Mouse (Mus musculus) liver, adult 2 months (tissue): Measurements from ENCODE around the gene Ptp4a2. TPM values are rescaled to one million over a fixed set of nuclear protein-coding genes. Genes with fewer than 3 reads are reported as not detected.
A peak's percentile ranks its signal among the peaks of the same experiment; 100 is the strongest.
"Not testable (repeated sequence)": the region's sequence is repeated elsewhere in the genome, so short reads cannot be mapped to it uniquely, and the experiment has no call there.

Experiments used
- DNase-seq: peaks from one replicate; pipeline ENCODE4 v3.0.0-alpha.2; 2011; ENCODE audit warnings: low read depth, low spot score; ENCODE audit errors: extremely low read depth
- H3K27ac ChIP-seq: fragments of 200-500 bp; replicated peaks from 2 replicates; pipeline ENCODE4 v1.5.1; 2012; ENCODE audit warnings: low read depth, mild to moderate bottlenecking, control low read depth, inconsistent platforms, low read length; ENCODE audit not compliant: insufficient read depth
- H3K27me3 ChIP-seq: fragments of 200-500 bp; 2 replicates; pipeline ENCODE4 v1.6.1; 2012; ENCODE audit warnings: mild to moderate bottlenecking, moderate library complexity, low read length, inconsistent platforms; ENCODE audit not compliant: control insufficient read depth, insufficient read depth
- H3K36me3 ChIP-seq: fragments of 200-500 bp; 2 replicates; pipeline ENCODE4 v1.6.1; 2012; ENCODE audit warnings: low read length, inconsistent platforms; ENCODE audit not compliant: control insufficient read depth, insufficient read depth
- H3K4me1 ChIP-seq: fragments of 200-500 bp; 2 replicates; pipeline ENCODE4 v1.6.1; 2011; ENCODE audit warnings: low read length; ENCODE audit not compliant: control insufficient read depth, insufficient read depth
- H3K4me3 ChIP-seq: fragments of 200-500 bp; 2 replicates; pipeline ENCODE4 v1.5.1; 2011; ENCODE audit warnings: low read depth, mild to moderate bottlenecking, control low read depth, low read length, moderate library complexity; ENCODE audit not compliant: insufficient read depth
- H3K79me2 ChIP-seq: fragments of 200-500 bp; 2 replicates; pipeline ENCODE4 v1.6.1; 2012; ENCODE audit warnings: inconsistent platforms, mild to moderate bottlenecking, low read length, moderate library complexity; ENCODE audit not compliant: control insufficient read depth, insufficient read depth
- H3K9ac ChIP-seq: fragments of 200-500 bp; 2 replicates; pipeline ENCODE4 v1.6.1; 2012; ENCODE audit warnings: low read depth, mild to moderate bottlenecking, control low read depth, inconsistent platforms, low read length
- CTCF ChIP-seq: fragments of 200-500 bp; IDR thresholded peaks from 2 replicates; pipeline ENCODE4 v1.5.1; 2011; ENCODE audit warnings: low read depth, low read length, control low read depth
- POLR2A ChIP-seq: fragments of 200-500 bp; IDR thresholded peaks from 2 replicates; pipeline ENCODE4 v1.6.1; 2011; ENCODE audit warnings: low read length, control low read depth; ENCODE audit not compliant: insufficient read depth; ENCODE audit errors: extremely low read depth
- WGBS: fragments of 180-500 bp; shearing (Covaris S2); methylation state at CpG from one replicate; pipeline ENCODE4 v1.1.7; 2018; 5-methylcytosine and 5-hydroxymethylcytosine counted together
- polyA plus RNA-seq: library from polyadenylated mRNA; depleted of rRNA; stranded (reverse); fragments of >200 nt; gene quantifications from 2 replicates; pipeline ENCODE4 v1.2.3, GENCODE M21; 2012; rRNA removed
- total RNA-seq: library from RNA; depleted of rRNA; stranded (reverse); fragments of >200 nt; gene quantifications from 2 replicates; pipeline ENCODE4 v1.2.3, GENCODE M21; 2014; rRNA removed

The Ptp4a2 gene
- total RNA-seq: 58.4 and 63.4 TPM in 2 replicates
- 41.1 and 49.5 TPM in 2 replicates for polyA plus RNA-seq

DNA sequence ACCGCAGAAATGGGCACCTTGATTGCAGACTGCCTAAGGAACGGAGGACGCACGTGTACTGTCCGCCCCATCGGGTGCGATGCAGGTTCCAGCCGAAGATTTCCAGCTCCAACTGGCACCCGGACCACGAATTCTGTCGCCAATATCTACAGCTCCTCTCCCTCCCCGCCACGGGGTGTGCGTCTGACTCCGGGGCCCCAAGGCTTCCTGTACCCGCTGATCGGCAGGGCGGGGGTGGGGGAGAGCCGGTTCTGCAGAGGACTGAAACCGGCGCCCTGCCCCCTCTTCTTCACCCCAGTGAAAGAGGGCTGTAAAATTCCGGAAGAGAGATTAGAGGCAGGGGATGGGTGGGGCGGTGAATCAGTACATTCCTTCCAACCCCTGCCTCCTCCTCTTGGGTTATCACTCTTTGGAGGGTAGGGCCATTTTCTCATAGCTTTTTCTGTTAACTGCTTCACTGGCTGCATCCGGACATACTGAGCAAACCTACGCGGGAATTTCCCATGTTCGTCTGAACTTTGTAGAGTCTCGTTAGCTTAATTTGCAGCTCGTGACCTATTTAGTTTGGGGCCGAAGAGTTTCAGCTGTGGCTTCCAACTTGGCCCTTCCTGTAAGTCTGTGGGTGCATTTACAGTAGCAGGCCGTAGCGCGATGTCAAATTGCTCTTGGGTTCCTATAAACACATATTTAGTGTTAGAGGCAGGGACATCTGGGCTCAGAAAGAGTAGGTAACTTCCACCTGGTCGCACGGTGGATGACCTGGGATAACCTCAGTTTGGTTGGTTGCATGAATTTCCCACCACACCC lies at the start of gene Ptp4a2:
Gene Ptp4a2 (plus strand): TSS at position 422 of the 807 bp plus-strand sequence.
- peak within 1 kb of the TSS; percentile 47 for H3K27ac ChIP-seq
- H3K79me2 ChIP-seq: no peaks in the 10 kb centered on the region
- H3K36me3 ChIP-seq: no peaks in the 10 kb centered on the region
- H3K4me3 ChIP-seq: peak within 1 kb of the TSS; percentile 41
- no peaks in the 10 kb centered on the region for H3K27me3 ChIP-seq
- DNase-seq: peak; percentile 46
- 14% methylated on average over 35 of the region's 35 CpGs for WGBS
- peak within 1 kb of the TSS; percentile 35 for H3K9ac ChIP-seq
- peaks cover 2% of the 10 kb centered on the region; the same call in 1 of the 2 replicates for H3K4me1 ChIP-seq
- TF ChIP-seq CTCF: no peak
- TF ChIP-seq POLR2A: 0 out of 2 replicates have a peak, but pooled peaks have one; percentile 18

DNA sequence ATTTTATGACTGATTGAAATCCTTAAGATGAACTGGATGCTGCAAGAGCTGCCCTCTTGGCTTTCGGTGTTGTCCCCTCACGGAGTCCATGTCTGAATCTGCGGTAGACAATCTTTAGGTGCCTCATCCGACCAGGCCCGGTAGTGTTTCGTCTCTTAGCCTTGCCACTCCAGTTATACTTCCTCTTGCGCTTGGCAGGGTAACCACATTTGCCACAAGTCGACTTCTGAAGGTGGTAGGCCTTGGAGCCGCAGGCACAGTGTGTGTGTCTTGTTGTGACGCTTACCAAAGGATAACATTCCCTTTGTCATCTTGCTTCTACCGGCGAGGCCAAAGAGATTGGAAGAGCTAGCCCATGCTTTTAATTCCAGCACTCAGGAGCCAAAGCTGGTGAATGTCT lies 49.4 kb upstream of the Ptp4a2 start:
- Histone ChIP-seq H3K36me3 (no peaks in the 10 kb centered on the region), H3K4me1 (no peaks in the 10 kb centered on the region), H3K27me3 (no peaks in the 10 kb centered on the region), H3K4me3 (no peak overlapping the region), H3K79me2 (no peaks in the 10 kb centered on the region), H3K9ac (no peak overlapping the region), H3K27ac (no peak overlapping the region)
- DNase-seq: no peak
- WGBS: 96% methylated on average over 12 of the region's 12 CpGs
- TF ChIP-seq POLR2A (no peak), CTCF (no peak)

DNA sequence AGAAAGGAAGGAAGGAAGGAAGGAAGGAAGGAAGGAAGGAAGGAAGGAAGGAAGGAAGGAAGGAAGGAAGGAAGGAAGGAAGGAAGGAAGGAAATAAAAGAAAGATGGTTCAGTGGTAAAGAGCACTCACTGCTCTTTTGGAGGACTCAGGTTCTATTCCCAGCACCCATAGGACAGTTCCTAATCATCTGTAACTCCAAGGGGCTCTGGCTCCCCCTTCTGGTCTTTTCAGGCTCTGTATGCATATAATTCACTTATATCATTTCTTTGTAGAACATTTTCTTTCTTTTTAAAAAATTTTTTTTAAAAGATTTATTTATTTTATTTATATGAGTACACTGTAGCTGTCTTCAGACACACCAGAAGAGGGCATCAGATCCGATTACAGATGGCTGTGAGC lies 48.5 kb upstream of the Ptp4a2 start:
- DNase-seq, H3K79me2 ChIP-seq, H3K27ac ChIP-seq, H3K4me3 ChIP-seq, H3K27me3 ChIP-seq, H3K36me3 ChIP-seq, H3K4me1 ChIP-seq, H3K9ac ChIP-seq: not testable (repeated sequence)
- 97% methylated on average over 1 of the region's 1 CpGs for WGBS

DNA sequence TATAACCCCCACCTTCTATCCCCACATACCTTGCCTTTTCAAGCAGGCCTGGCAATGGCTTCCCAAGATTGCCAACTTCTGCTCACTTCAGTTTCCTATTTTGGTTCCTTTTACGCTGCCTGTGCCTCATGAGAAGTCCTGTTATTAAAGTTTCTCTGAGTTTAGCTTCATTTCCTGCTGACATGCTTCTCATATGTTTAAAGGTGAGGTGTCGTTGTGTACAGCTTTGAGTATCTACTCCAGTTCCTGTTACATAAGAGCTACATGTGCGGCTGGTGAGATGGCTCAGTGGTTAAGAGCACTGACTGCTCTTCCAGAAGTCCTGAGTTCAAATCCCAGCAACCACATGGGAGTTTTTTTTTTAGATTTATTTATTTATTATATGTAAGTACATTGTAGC lies 45.7 kb upstream of the Ptp4a2 start:
- Histone ChIP-seq H3K4me1 (no peaks in the 10 kb centered on the region), H3K9ac (no peak overlapping the region), H3K4me3 (no peak overlapping the region), H3K27ac (no peak overlapping the region), H3K36me3 (no peaks in the 10 kb centered on the region), H3K79me2 (no peaks in the 10 kb centered on the region), H3K27me3 (no peaks in the 10 kb centered on the region)
- no peak for DNase-seq
- WGBS: 88% methylated on average over 3 of the region's 3 CpGs
- no peak for TF ChIP-seq CTCF
- no peak for TF ChIP-seq POLR2A

DNA sequence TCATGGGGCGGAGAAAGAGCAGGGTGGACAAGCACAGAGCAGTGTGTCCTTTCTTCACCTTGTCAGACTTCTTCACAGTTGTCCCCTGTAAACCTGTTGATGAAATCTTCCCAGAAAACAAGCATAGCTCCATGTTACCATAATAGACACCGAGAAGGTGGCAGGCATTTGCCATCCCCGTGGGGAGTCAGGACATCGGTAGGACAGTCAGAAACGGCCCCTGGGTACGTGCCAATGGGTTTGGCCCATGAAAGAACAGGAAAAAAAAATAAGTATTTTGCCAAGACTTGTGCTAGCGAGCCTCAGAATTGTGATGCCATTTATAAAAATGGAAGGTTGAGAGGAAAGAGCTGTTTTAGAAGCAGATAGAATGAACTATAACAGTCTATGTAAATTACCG lies 43.2 kb upstream of the Ptp4a2 start:
- no peak overlapping the region for H3K4me3 ChIP-seq
- H3K79me2 ChIP-seq: no peaks in the 10 kb centered on the region
- H3K27me3 ChIP-seq: no peaks in the 10 kb centered on the region
- H3K4me1 ChIP-seq: no peaks in the 10 kb centered on the region
- 85% methylated on average over 8 of the region's 8 CpGs for WGBS
- no peak overlapping the region for H3K9ac ChIP-seq
- H3K27ac ChIP-seq: no peak overlapping the region
- no peak for DNase-seq
- no peaks in the 10 kb centered on the region for H3K36me3 ChIP-seq
- TF ChIP-seq CTCF (no peak), POLR2A (no peak)

DNA sequence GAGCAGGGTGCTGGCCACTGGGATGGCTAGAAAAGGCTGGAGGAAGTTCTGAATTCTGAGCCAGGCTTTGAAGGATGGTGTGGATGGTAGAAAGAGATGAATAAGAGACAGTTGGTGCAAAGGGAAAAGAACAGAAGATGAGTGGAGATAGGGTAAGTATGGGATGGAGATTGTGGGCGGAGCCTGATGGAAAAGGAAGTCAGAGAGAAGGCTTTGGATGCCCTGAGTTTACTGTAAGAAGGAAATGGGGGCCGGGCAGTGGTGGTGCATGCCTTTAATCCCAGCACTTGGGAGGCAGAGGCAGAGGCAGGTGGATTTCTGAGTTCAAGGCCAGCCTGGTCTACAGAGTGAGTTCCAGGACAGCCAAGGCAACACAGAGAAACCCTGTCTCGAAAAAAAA lies 42.3 kb upstream of the Ptp4a2 start:
- not testable (repeated sequence) for H3K9ac ChIP-seq, H3K79me2 ChIP-seq, H3K27me3 ChIP-seq, DNase-seq, H3K36me3 ChIP-seq, H3K4me1 ChIP-seq, H3K27ac ChIP-seq, H3K4me3 ChIP-seq
- 71% methylated on average over 3 of the region's 3 CpGs for WGBS
